Mouse (Mus musculus): ENCODE results near the gene Wdr25.

The Wdr25 gene

GRCm38 (mm10) chr12:108880606-108881005, 12.8 kb upstream of the Wdr25 start:
- no peak for DNase-seq (ENCODE audit: low read depth, low spot score)
- peaks cover 10% of the 10 kb centered on the region for H3K36me3 ChIP-seq (ENCODE audit: control insufficient read depth, insufficient read depth, low read length, poor library complexity, severe bottlenecking)
- H3K27me3 ChIP-seq (ENCODE audit: control insufficient read depth, insufficient read depth, low read length, poor library complexity, severe bottlenecking): no peaks in the 10 kb centered on the region

- no peak for DNase-seq (ENCODE audit: low read depth, low spot score)
- Histone ChIP-seq H3K27me3 (ENCODE audit: control insufficient read depth, insufficient read depth, low read length, poor library complexity, severe bottlenecking) (no peaks in the 10 kb centered on the region), H3K36me3 (ENCODE audit: control insufficient read depth, insufficient read depth, low read length, poor library complexity, severe bottlenecking) (peaks cover 10% of the 10 kb centered on the region)
Measured at GRCm38 (mm10) chr12:108881192-108881591, 12.2 kb upstream of the Wdr25 start.

GRCm38 (mm10) chr12:108882776-108883175, 10.7 kb upstream of the Wdr25 start:
- H3K36me3 ChIP-seq (ENCODE audit: control insufficient read depth, insufficient read depth, low read length, poor library complexity, severe bottlenecking): peaks cover 19% of the 10 kb centered on the region
- DNase-seq (ENCODE audit: low read depth, low spot score): no peak
- H3K27me3 ChIP-seq (ENCODE audit: control insufficient read depth, insufficient read depth, low read length, poor library complexity, severe bottlenecking): no peaks in the 10 kb centered on the region

DNA sequence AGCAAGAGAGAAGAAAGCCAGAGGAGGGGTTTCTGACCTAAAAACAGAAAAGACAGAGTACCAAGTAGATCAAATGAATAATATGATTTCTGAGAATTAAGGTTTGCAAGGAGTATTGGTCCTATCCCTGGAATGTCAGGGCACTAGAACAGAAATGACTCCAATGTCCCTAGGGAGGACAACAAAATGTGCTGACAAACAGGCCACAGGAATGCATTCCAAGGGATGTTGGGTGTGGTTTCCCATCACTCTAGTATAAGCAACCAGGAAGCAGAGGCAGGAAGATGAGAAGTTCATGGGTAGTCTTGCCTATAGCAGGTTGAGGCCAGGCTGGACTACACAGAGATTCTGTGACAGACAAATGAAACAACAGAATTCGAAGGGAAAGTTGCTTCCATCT, 7.5 kb upstream of the Wdr25 start:
- Histone ChIP-seq H3K36me3 (ENCODE audit: control insufficient read depth, insufficient read depth, low read length, poor library complexity, severe bottlenecking) (peaks cover 19% of the 10 kb centered on the region), H3K27me3 (ENCODE audit: control insufficient read depth, insufficient read depth, low read length, poor library complexity, severe bottlenecking) (no peaks in the 10 kb centered on the region)
- no peak for DNase-seq (ENCODE audit: low read depth, low spot score)

- DNase-seq (ENCODE audit: low read depth, low spot score): no peak
- Histone ChIP-seq H3K36me3 (ENCODE audit: control insufficient read depth, insufficient read depth, low read length, poor library complexity, severe bottlenecking) (peaks cover 16% of the 10 kb centered on the region), H3K27me3 (ENCODE audit: control insufficient read depth, insufficient read depth, low read length, poor library complexity, severe bottlenecking) (no peaks in the 10 kb centered on the region)
Measured at GRCm38 (mm10) chr12:108887077-108887476, 6.4 kb upstream of the Wdr25 start.

- DNase-seq (ENCODE audit: low read depth, low spot score): no peak
- H3K36me3 ChIP-seq (ENCODE audit: control insufficient read depth, insufficient read depth, low read length, poor library complexity, severe bottlenecking): peaks cover 12% of the 10 kb centered on the region
- H3K27me3 ChIP-seq (ENCODE audit: control insufficient read depth, insufficient read depth, low read length, poor library complexity, severe bottlenecking): no peaks in the 10 kb centered on the region
Measured at GRCm38 (mm10) chr12:108888632-108889031, 4.8 kb upstream of the Wdr25 start.

DNA sequence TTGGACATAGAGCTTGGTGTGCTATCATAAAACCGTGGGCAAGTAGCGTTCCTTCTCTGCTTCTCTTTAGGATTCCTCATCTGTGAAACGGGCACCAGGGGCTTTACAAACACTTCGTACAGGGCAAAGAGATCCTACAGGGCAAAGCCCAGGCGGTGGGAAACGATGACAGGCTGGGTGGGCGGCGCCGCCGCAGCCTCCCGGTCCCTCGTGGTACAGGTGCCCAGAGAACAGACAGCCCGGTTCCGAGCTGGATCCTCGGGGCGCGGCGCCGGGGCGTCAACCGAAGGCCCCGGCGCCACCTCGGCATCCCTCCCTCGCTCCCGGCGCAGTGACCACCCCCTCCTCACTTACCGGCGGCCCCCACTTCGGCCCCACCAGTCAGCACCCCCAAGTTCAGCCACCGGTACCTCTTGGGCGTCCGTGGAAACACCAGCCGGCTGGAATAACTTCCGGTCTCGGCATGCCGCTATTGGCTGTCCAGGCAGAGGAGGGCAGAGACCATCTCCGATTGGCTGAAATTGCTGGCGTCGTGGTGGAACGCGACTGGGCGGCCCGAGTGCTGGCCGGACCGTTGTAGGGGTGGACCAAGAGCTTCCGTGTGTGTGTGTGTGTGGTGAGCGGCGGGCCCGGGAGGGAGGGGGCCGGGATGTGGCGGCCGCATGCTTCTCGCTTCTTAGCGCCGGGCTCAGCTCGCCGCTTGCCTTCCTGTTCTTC, 442 bp downstream of the Wdr25 start, which contains the start of gene Wars:
Gene Wars, minus strand, starts transcription at position 460 of the 717 bp plus-strand sequence.
- peak; percentile 96 for DNase-seq (ENCODE audit: low read depth, low spot score)
- Histone ChIP-seq H3K36me3 (ENCODE audit: control insufficient read depth, insufficient read depth, low read length, poor library complexity, severe bottlenecking) (no peaks in the 10 kb centered on the region; the same call in 1 of the 2 replicates), H3K27me3 (ENCODE audit: control insufficient read depth, insufficient read depth, low read length, poor library complexity, severe bottlenecking) (no peaks in the 10 kb centered on the region)

- Histone ChIP-seq H3K27me3 (ENCODE audit: control insufficient read depth, insufficient read depth, low read length, poor library complexity, severe bottlenecking) (no peaks in the 10 kb centered on the region), H3K36me3 (ENCODE audit: control insufficient read depth, insufficient read depth, low read length, poor library complexity, severe bottlenecking) (no peaks in the 10 kb centered on the region; the same call in 1 of the 2 replicates)
- DNase-seq (ENCODE audit: low read depth, low spot score): no peak
Measured at GRCm38 (mm10) chr12:108894432-108894816, 993 bp downstream of the Wdr25 start.

GRCm38 (mm10) chr12:108896006-108896405, 2.6 kb downstream of the Wdr25 start:
- no peaks in the 10 kb centered on the region for H3K27me3 ChIP-seq (ENCODE audit: control insufficient read depth, insufficient read depth, low read length, poor library complexity, severe bottlenecking)
- peak; percentile 33 for DNase-seq (ENCODE audit: low read depth, low spot score)
- H3K36me3 ChIP-seq (ENCODE audit: control insufficient read depth, insufficient read depth, low read length, poor library complexity, severe bottlenecking): no peaks in the 10 kb centered on the region

DNA sequence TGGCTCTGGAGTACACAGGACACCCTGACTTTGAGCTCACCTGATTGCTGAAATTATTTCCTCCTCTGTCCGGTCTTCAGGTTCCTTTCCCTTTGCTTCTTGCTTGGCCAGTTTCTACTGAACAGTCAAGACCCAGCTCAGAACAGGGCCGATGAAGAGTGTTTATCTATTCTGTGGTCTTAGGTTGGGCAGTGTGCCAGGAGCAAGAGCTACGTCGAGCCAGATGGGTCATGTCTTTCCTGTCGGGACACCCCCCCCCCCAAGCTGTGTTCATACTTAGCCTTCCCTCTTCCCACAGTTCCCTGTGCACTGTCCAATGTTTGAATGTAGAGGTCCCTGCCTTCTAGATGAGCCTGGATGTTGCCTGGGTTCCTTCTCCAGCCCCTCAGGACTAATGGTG, 7.9 kb downstream of the Wdr25 start:
- Histone ChIP-seq H3K36me3 (ENCODE audit: control insufficient read depth, insufficient read depth, low read length, poor library complexity, severe bottlenecking) (no peaks in the 10 kb centered on the region), H3K27me3 (ENCODE audit: control insufficient read depth, insufficient read depth, low read length, poor library complexity, severe bottlenecking) (no peaks in the 10 kb centered on the region)
- DNase-seq (ENCODE audit: low read depth, low spot score): no peak

GRCm38 (mm10) chr12:108902940-108903339, 9.5 kb downstream of the Wdr25 start:
- Histone ChIP-seq H3K36me3 (ENCODE audit: control insufficient read depth, insufficient read depth, low read length, poor library complexity, severe bottlenecking) (no peaks in the 10 kb centered on the region), H3K27me3 (ENCODE audit: control insufficient read depth, insufficient read depth, low read length, poor library complexity, severe bottlenecking) (no peaks in the 10 kb centered on the region)
- peak; percentile 75 for DNase-seq (ENCODE audit: low read depth, low spot score)

DNA sequence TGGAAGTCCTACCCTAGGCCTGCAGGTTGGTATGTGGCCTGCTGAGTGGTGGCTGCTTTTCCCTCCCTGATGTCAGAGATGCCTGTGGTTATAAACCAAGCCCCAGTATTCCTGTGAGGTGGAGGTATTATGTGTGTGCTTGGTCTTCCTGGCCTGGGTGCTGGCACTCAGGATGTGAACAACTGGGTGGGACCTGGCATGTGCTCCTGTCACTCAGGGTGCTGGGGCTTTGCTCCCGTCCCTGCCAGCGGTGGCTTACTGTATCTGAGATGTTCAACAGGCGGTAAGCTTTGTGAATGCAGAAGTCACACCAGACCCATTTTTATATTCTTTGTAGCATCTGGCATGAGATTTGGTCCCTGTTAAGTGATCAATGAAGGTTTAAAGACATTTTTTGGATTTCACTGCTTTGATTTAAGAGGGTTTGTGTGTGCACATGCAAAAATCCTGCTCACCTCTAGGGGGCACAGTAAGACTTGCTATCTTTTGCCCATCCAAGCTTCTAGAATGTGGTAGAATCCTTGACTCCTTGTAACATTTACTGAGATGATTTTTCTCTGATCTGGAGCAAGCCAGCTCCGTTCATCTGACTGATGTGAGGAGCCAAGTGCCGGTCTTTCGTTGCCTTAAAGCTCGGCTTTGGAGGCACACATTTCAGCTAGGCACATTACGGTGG, 10.3 kb downstream of the Wdr25 start:
- Histone ChIP-seq H3K27me3 (ENCODE audit: control insufficient read depth, insufficient read depth, low read length, poor library complexity, severe bottlenecking) (no peaks in the 10 kb centered on the region), H3K36me3 (ENCODE audit: control insufficient read depth, insufficient read depth, low read length, poor library complexity, severe bottlenecking) (no peaks in the 10 kb centered on the region)
- peak; percentile 61 for DNase-seq (ENCODE audit: low read depth, low spot score)

DNA sequence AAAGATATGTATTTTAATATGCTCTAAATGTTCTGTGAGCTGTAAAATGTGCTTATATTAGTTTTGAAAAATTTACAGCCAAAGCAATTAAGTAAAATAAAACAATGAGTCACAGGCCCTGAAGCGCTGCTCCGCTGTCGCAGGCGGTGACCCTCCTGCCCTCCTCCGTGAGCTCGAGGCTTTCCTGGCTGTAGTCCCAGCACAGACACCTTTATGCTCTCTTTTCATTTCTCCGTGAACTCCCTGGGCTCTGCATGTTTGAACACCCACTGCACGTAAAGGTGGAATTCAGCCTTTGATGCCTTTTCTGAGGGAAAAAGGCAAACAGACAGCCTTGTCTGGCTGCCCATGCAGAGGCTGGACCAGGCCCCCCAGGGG, 10.8 kb downstream of the Wdr25 start:
- H3K27me3 ChIP-seq (ENCODE audit: control insufficient read depth, insufficient read depth, low read length, poor library complexity, severe bottlenecking): no peaks in the 10 kb centered on the region
- no peaks in the 10 kb centered on the region for H3K36me3 ChIP-seq (ENCODE audit: control insufficient read depth, insufficient read depth, low read length, poor library complexity, severe bottlenecking)
- no peak for DNase-seq (ENCODE audit: low read depth, low spot score)

DNA sequence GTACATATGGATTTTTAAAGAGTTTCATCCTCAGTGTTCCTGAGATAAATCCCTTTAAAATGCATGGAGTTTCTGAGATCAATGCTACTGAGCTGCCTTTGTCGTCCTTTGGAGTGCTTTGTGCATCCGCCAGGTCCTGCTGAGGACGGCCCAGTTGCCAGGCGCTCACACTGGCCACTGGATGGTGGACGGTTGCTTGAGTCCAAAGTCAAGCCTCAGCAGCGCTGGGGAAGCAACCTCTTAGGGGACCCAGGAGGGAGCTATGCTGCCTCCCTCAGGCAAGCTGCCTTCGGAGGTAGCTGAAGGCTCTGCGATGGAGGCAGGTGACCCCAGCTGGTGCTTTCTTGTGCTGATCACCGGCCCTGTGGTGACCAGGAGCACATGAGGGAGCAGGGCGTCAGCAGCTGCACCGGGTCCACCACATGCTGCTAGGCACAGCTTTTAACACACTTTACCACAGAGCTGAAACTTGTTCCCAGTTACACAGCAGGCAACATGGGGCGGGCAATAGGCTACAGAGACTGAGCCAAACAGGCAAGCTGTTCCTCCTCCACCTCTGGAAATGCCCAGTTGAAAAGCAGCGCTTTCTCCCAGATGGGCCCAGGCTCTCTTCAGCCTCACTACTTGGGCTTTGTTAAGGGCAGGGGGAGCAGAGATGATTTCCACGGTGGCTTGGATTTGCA, 12.3 kb downstream of the Wdr25 start:
- Histone ChIP-seq H3K27me3 (ENCODE audit: control insufficient read depth, insufficient read depth, low read length, poor library complexity, severe bottlenecking) (no peaks in the 10 kb centered on the region), H3K36me3 (ENCODE audit: control insufficient read depth, insufficient read depth, low read length, poor library complexity, severe bottlenecking) (no peaks in the 10 kb centered on the region)
- DNase-seq (ENCODE audit: low read depth, low spot score): no peak

DNA sequence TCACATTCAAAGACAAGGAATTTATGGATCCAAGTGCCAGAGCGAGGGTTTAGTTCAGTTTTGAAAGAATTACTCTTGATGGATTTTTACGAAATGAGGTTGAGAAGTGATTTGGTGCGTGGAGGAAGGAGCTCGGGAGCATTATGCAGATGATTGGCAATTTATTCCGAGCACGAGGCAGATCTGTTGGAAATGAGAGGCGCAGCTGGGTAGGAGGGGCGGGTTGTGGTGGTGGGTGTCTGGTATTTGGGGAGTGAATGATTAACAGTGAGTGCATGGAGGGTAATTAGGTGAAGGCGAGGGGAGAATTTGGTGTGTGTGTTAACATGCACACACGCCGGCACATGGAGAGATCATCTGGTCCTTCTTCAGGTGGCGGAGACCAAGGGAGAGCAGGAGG, 13.0 kb downstream of the Wdr25 start:
- no peak for DNase-seq (ENCODE audit: low read depth, low spot score)
- no peaks in the 10 kb centered on the region for H3K36me3 ChIP-seq (ENCODE audit: control insufficient read depth, insufficient read depth, low read length, poor library complexity, severe bottlenecking)

More for the DNA sequence above, 13.0 kb downstream of the Wdr25 start:
- no peaks in the 10 kb centered on the region for H3K27me3 ChIP-seq (ENCODE audit: control insufficient read depth, insufficient read depth, low read length, poor library complexity, severe bottlenecking)

Measured in splenic B cell, adult 2 months (primary cell).